Mouse (Mus musculus) sigmoid colon, adult 10 weeks (tissue): Measurements from ENCODE around the gene Drc7. TPM values are rescaled to one million over a fixed set of nuclear protein-coding genes. Genes with fewer than 3 reads are reported as not detected.

Source experiments
- polyA plus RNA-seq: library from polyadenylated mRNA; stranded (reverse); fragments of 350-450 nt; fragmentation: Illumina TruSeq; extraction: RNeasy Lipid Tissue Mini Kit (QIAGEN cat#74804); gene quantifications from one replicate; pipeline ENCODE4 v1.2.3, GENCODE M21; 2014; ENCODE audit warnings: low read depth, low replicate concordance

Gene Drc7
- polyA plus RNA-seq, result not detected

GRCm38 (mm10) chr8:95054927-95055510 lies at the start of gene Drc7:
Gene Drc7, plus strand, starts transcription at chr8:95055103.

GRCm38 (mm10) chr8:95017451-95017850 lies 37.5 kb upstream of the Drc7 start, which contains the start of gene Adgrg3:
Gene Adgrg3, plus strand, starts transcription at chr8:95017692.

GRCm38 (mm10) chr8:95080381-95081341 lies 25.8 kb downstream of the Drc7 start, which contains the start of gene Katnb1:
Gene Katnb1, plus strand, starts transcription at chr8:95081186.

Other genes starting within 250 kb of the Drc7 start
- gene Ccl17, start 244.7 kb upstream of the Drc7 start, polyA plus RNA-seq, result not detected
- gene Coq9, start 216.8 kb upstream of the Drc7 start, polyA plus RNA-seq, result 19.1 TPM
- 6.3 TPM for gene Ciapin1, start 216.7 kb upstream of the Drc7 start, polyA plus RNA-seq
- 4.5 TPM for gene Polr2c, start 197.7 kb upstream of the Drc7 start, polyA plus RNA-seq
- gene Dok4, start 178.8 kb upstream of the Drc7 start, polyA plus RNA-seq, result 13.7 TPM
- gene Ccdc102a, start 137.0 kb upstream of the Drc7 start, polyA plus RNA-seq, result not detected
- 0.19 TPM for gene Adgrg5, start 131.4 kb upstream of the Drc7 start, polyA plus RNA-seq
- 2.4 TPM for gene Adgrg1, start 80.4 kb upstream of the Drc7 start, polyA plus RNA-seq
- 1.2 TPM for gene Adgrg3, start 37.4 kb upstream of the Drc7 start, polyA plus RNA-seq
- gene Katnb1, start 26.1 kb downstream of the Drc7 start, polyA plus RNA-seq, result 0.22 TPM
- not detected for gene Kifc3, start 147.7 kb downstream of the Drc7 start, polyA plus RNA-seq